Mouse (Mus musculus) E14TG2a.4 (cell line): ENCODE results near the gene Klhdc3.

Experiments used
- CTCF ChIP-seq: conservative IDR thresholded peaks from 2 replicates; pipeline ENCODE4 v1.5.1; 2014; ENCODE audit warnings: low read length
- NANOG ChIP-seq: IDR thresholded peaks from 2 replicates; pipeline ENCODE4 v1.6.1; 2014; ENCODE audit warnings: borderline replicate concordance, low read length, mixed read lengths
- POU5F1 ChIP-seq: IDR thresholded peaks from 2 replicates; pipeline ENCODE4 v1.6.1; 2014; ENCODE audit warnings: low read length, borderline replicate concordance

- no peak for TF ChIP-seq CTCF
- no peak for TF ChIP-seq POU5F1
- no peak for TF ChIP-seq NANOG
Measured at GRCm38 (mm10) chr17:46629685-46630441, 50.9 kb downstream of the Klhdc3 start.
